Mouse (Mus musculus): ENCODE data around the gene Map3k14.

DNA sequence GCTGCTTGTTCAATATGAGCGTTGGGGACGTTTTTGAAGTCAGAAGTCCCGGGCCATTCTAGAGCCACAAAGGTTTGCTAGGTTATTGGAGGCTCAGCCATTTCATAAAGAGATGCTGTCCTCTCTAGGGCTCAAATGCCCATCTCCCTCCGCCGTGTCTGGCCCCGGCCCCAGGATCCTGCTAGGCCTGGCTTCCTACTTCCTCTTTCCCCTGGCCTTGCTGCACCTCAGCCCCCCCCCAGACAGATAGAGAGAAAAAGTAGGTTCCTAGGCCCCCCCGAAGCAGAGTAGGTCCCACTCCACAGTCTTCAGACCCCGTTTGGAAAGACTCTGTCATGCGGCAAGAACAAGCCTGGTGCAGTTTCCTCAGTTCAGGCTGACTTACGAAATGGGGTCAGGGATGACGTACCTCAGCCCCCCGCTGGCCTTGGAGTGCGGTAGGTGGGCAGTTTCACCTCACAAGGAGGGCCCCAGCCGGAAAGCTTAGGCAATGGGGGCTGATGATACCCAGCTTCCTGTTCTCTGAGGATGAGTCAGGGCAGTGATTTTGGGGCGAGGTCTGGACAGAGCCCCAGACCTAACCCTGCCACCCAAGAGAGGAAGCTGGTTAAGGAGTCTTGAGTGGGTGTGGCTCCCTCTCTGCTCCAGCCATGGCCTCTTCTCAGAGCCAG lies 89.3 kb downstream of the Map3k14 start:
- TF ChIP-seq EP300 (IDR thresholded peaks at IDR 0.05; ENCODE audit: low read depth) (no peak), CTCF (IDR thresholded peaks at IDR 0.05; ENCODE audit: low read depth) (no peak)
